Comparison of ENCODE assay signal across 23 mouse cellular contexts in genomic region chr12:36723302-36723701, GRCm38 (mm10).
DNase-seq lines count a peak whose midpoint lies in the region; ATAC-seq and TF ChIP-seq lines count a peak whose summit lies in the region.
"Had no signal": no experiment of that assay in that cellular context is flagged by ENCODE, and none has a peak within 500 bp of the region (broad histone marks: within the 10 kb centered on the region; RNA-seq: fewer than 3 reads in every experiment).

No protein-coding gene starts in this region.

- H3K4me3 ChIP-seq in heart, adult 2 months, result no peak overlapping the region
- no peak overlapping the region for H3K4me3 ChIP-seq in heart, embryonic 12.5 days
- no peak overlapping the region for H3K4me3 ChIP-seq in lung, embryonic 14.5 days (ENCODE audit: low read depth, low read length)
- no peak overlapping the region for H3K4me3 ChIP-seq in brown adipose tissue, adult 24 weeks (ENCODE audit: insufficient read depth, low read depth, low read length)
- H3K4me3 ChIP-seq in stomach, postnatal 0 days (ENCODE audit: low read depth, low read length), result no peak overlapping the region
- H3K4me3 ChIP-seq: embryonic facial prominence, embryonic 13.5 days; erythroblast, embryonic 14.5 days; liver, embryonic 15.5 days; neural tube, embryonic 13.5 days had no signal

- ATAC-seq in heart, embryonic 12.5 days (ENCODE audit: insufficient number of reproducible peaks, low FRiP score), result no peak
- ATAC-seq in lung, embryonic 14.5 days (ENCODE audit: insufficient read depth), result peak; percentile 10; the same call in 1 of the 2 replicates
- ATAC-seq in stomach, postnatal 0 days (ENCODE audit: low FRiP score, low TSS enrichment), result no peak
- ATAC-seq: forebrain, embryonic 16.5 days had no signal

- no peaks in the 10 kb centered on the region for H3K9me3 ChIP-seq in heart, embryonic 12.5 days (replicated peaks)
- H3K9me3 ChIP-seq in lung, embryonic 14.5 days (ENCODE audit: low read depth, low read length), result no peaks in the 10 kb centered on the region
- H3K9me3 ChIP-seq in stomach, postnatal 0 days (ENCODE audit: control insufficient read depth, low read length), result no peaks in the 10 kb centered on the region
- H3K9me3 ChIP-seq: embryonic facial prominence, embryonic 13.5 days; G1E; liver, embryonic 15.5 days; neural tube, embryonic 13.5 days had no signal

- TF ChIP-seq EP300 in heart, adult 2 months (IDR thresholded peaks at IDR 0.05; ENCODE audit: insufficient read depth, low read depth, low read length), result no peak
- no peak for TF ChIP-seq EP300 in stomach, postnatal 0 days (optimal IDR thresholded peaks at IDR 0.05)

- H3K36me3 ChIP-seq in heart, adult 2 months (ENCODE audit: control insufficient read depth, insufficient read depth, low read length), result peaks cover 5% of the 10 kb centered on the region
- no peaks in the 10 kb centered on the region for H3K36me3 ChIP-seq in heart, embryonic 12.5 days
- H3K36me3 ChIP-seq in lung, embryonic 14.5 days (ENCODE audit: insufficient read depth), result no peaks in the 10 kb centered on the region
- H3K36me3 ChIP-seq in stomach, postnatal 0 days (ENCODE audit: control insufficient read depth, insufficient read depth, low read length), result no peaks in the 10 kb centered on the region
- H3K36me3 ChIP-seq: embryonic facial prominence, embryonic 13.5 days; G1E; liver, embryonic 15.5 days; neural tube, embryonic 13.5 days had no signal

- peak in 1 of 2 experiments; percentile 15 for DNase-seq in heart, adult 2 months
- peak; percentile 24 for DNase-seq in lung, embryonic 14.5 days
- no peak for DNase-seq in lung, postnatal 25 days (ENCODE audit: low spot score)
- peak; percentile 19 for DNase-seq in heart, postnatal 4 days
- DNase-seq in stomach, postnatal 0 days (ENCODE audit: low spot score), result no peak
- DNase-seq: adrenal gland, postnatal 10 days; cerebellum, adult 11 months; cerebellum, adult 9-10 months; cerebellum, postnatal 36 days; gastrocnemius, postnatal 25 days; kidney, adult 11 months; layer of hippocampus, adult 9-11 months; thymus, postnatal 4 days had no signal

- 36% methylated on average over 3 of the region's 3 CpGs for WGBS in heart, adult 2 months
- 56% methylated on average over 3 of the region's 3 CpGs for WGBS in heart, embryonic 12.5 days
- WGBS in lung, embryonic 14.5 days, result 38% methylated on average over 3 of the region's 3 CpGs
- WGBS in stomach, postnatal 0 days, result 48% methylated on average over 3 of the region's 3 CpGs

- TF ChIP-seq CTCF in heart, adult 2 months (IDR thresholded peaks at IDR 0.05), result no peak
- TF ChIP-seq CTCF in lung, embryonic 14.5 days (IDR thresholded peaks at IDR 0.05; ENCODE audit: low read depth), result no peak
- no peak for TF ChIP-seq CTCF in stomach, postnatal 0 days (IDR thresholded peaks at IDR 0.05; ENCODE audit: low read depth)

- no peak for TF ChIP-seq POLR2A in heart, adult 2 months (IDR thresholded peaks at IDR 0.05; ENCODE audit: insufficient read depth, low read depth, low read length)

- no peaks in the 10 kb centered on the region for H3K79me2 ChIP-seq in heart, adult 2 months (replicated peaks; ENCODE audit: control insufficient read depth, insufficient read depth, low read length)

- intact Hi-C loops in heart, adult 2 months (cut with DNase I), result loop anchor here (2.0 to 5.0 kb wide), 3 partner anchors 59 to 223 kb away; no protein-coding TSS in a partner anchor

- H3K27ac ChIP-seq in heart, adult 2 months, result peak overlapping the region; percentile 82
- no peak overlapping the region for H3K27ac ChIP-seq in heart, embryonic 12.5 days (ENCODE audit: poor library complexity, severe bottlenecking)
- H3K27ac ChIP-seq in lung, embryonic 14.5 days (ENCODE audit: low read depth), result peak overlapping the region; percentile 65; the same call in 1 of the 2 replicates
- peak overlapping the region; percentile 86 for H3K27ac ChIP-seq in brown adipose tissue, adult 24 weeks (replicated peaks; ENCODE audit: low read depth, low read length)
- H3K27ac ChIP-seq in stomach, postnatal 0 days (replicated peaks), result no peak overlapping the region
- H3K27ac ChIP-seq: embryonic facial prominence, embryonic 13.5 days; hindbrain, embryonic 14.5 days; liver, embryonic 15.5 days; neural tube, embryonic 13.5 days had no signal

- peaks cover 5% of the 10 kb centered on the region for H3K4me1 ChIP-seq in heart, adult 2 months (ENCODE audit: control insufficient read depth, insufficient read depth, low read length)
- H3K4me1 ChIP-seq in heart, embryonic 12.5 days (replicated peaks), result 0 out of 2 replicates have a peak, but pooled peaks cover 2% of the 10 kb centered on the region
- H3K4me1 ChIP-seq in lung, embryonic 14.5 days (ENCODE audit: insufficient read depth), result peaks cover 3% of the 10 kb centered on the region
- H3K4me1 ChIP-seq in brown adipose tissue, adult 24 weeks (ENCODE audit: control insufficient read depth, insufficient read depth, insufficient read length, low read length), result peaks cover 21% of the 10 kb centered on the region
- H3K4me1 ChIP-seq in stomach, postnatal 0 days (replicated peaks; ENCODE audit: control insufficient read depth, insufficient read depth), result no peaks in the 10 kb centered on the region
- H3K4me1 ChIP-seq: liver, embryonic 15.5 days had no signal

- H3K4me2 ChIP-seq in heart, embryonic 12.5 days, result no peak overlapping the region
- H3K4me2 ChIP-seq in lung, embryonic 14.5 days, result no peak overlapping the region
- H3K4me2 ChIP-seq in stomach, postnatal 0 days (replicated peaks; ENCODE audit: low read depth), result no peak overlapping the region
- H3K4me2 ChIP-seq: embryonic facial prominence, embryonic 13.5 days; hindbrain, embryonic 14.5 days; liver, embryonic 15.5 days; midbrain, embryonic 11.5 days; neural tube, embryonic 13.5 days had no signal

- H3K27me3 ChIP-seq in heart, adult 2 months (ENCODE audit: control insufficient read depth, insufficient read depth, low read length), result no peaks in the 10 kb centered on the region
- no peaks in the 10 kb centered on the region for H3K27me3 ChIP-seq in heart, embryonic 12.5 days (replicated peaks)
- no peaks in the 10 kb centered on the region for H3K27me3 ChIP-seq in lung, embryonic 14.5 days (ENCODE audit: insufficient read depth, low read length)
- no peaks in the 10 kb centered on the region for H3K27me3 ChIP-seq in stomach, postnatal 0 days (ENCODE audit: control insufficient read depth, insufficient read depth, low read length)
- H3K27me3 ChIP-seq: liver, embryonic 15.5 days; neural tube, embryonic 13.5 days had no signal

- no peak overlapping the region for H3K9ac ChIP-seq in heart, adult 2 months (ENCODE audit: low read depth, low read length)
- H3K9ac ChIP-seq in heart, embryonic 12.5 days, result no peak overlapping the region
- no peak overlapping the region for H3K9ac ChIP-seq in lung, embryonic 14.5 days
- no peak overlapping the region for H3K9ac ChIP-seq in stomach, postnatal 0 days (ENCODE audit: low read length)
- H3K9ac ChIP-seq: embryonic facial prominence, embryonic 13.5 days; hindbrain, embryonic 14.5 days; liver, embryonic 15.5 days; neural tube, embryonic 13.5 days had no signal

Comparison
In these comparisons a context has a peak if more than half of its experiments do, and no peak if none do; other contexts are left out.
1. DNase-seq: peak in lung, embryonic 14.5 days (single experiment) and heart, postnatal 4 days (single experiment); none in lung, postnatal 25 days (single experiment) and stomach, postnatal 0 days (single experiment).
2. H3K27ac ChIP-seq: peak in heart, adult 2 months (single experiment), lung, embryonic 14.5 days (single experiment) and brown adipose tissue, adult 24 weeks (single experiment); none in heart, embryonic 12.5 days (single experiment) and stomach, postnatal 0 days (single experiment).